Mouse (Mus musculus): ENCODE data around the gene Gm28048. TPM values are rescaled to one million over a fixed set of nuclear protein-coding genes. Genes with fewer than 3 reads are reported as not detected.

Gene Gm28048
- polyA plus RNA-seq, 1 experiment from 2014 or later: 3.0 TPM

DNA sequence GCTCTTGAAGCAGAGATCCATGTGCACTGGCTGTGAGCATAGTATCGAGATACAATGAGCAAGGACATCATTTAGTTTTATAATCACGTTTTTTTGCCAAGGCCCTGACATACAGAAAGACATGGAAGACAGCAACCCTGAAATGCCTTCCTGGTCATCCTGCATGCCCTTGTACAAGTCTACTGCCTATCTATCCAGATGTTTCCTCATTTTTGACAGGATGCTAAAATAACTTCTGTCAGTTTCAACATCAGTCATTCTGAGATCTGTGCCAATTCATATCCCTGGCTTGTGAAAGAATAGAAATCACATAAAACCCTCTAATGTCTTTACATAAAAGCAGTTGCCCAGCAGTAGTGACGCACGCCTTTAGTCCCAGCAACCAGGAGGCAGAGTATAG, 84.8 kb downstream of the Gm28048 start:
- Histone ChIP-seq H3K36me3 (peaks cover 20% of the 10 kb centered on the region), H3K27me3 (ENCODE audit: low read depth, poor library complexity, severe bottlenecking) (no peaks in the 10 kb centered on the region), H3K9me3 (replicated peaks) (no peaks in the 10 kb centered on the region), H3K4me1 (no peaks in the 10 kb centered on the region), H3K27ac (replicated peaks) (no peak overlapping the region), H3K4me3 (no peak overlapping the region)
- no peak for DNase-seq (ENCODE audit: low spot score)
- WGBS: 95% methylated on average over 4 of the region's 4 CpGs

DNA sequence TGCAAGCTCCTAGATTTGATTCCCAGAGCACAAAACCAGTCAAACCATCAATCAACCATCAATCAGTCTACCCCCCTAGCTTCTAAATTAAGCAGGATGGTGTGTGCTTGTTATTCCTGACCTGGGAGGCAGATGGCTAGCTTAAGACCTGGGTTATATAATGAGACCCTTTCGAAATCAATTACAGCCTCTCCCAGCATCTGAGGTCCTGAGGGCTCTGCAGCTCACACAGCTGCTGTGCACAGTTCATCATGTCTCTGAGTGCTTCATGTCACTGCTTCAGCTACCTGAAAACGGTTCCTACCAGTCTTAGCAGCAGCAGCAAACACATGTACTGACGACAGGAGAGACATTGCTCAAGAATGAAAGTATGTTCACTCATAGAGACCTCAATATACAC, 88.8 kb downstream of the Gm28048 start:
- Histone ChIP-seq H3K4me1 (peaks cover 6% of the 10 kb centered on the region), H3K9me3 (replicated peaks) (no peaks in the 10 kb centered on the region), H3K27ac (replicated peaks) (no peak overlapping the region), H3K4me3 (no peak overlapping the region), H3K27me3 (ENCODE audit: low read depth, poor library complexity, severe bottlenecking) (no peaks in the 10 kb centered on the region), H3K36me3 (0 out of 2 replicates have a peak, but pooled peaks cover 4% of the 10 kb centered on the region)
- 85% methylated on average over 3 of the region's 3 CpGs for WGBS
- no peak for DNase-seq (ENCODE audit: low spot score)

DNA sequence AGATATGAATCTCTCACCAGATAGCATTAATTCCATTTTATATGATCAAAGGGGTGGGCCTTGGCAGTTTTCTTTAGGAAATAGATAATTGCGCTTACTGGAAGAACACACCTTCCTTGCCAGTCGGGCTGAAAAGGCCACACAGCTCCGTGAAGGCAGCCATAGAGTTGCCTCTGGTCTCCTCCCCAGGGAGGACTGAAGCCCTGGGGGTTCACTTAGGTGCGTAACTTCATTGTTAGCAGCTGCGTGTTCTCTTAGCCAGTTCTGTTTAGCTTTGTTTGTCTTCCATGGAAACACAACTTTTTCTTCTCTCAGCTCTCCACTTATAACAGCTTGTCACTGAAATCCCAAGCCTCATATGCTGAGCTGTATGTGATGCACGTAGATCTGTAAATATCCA, 89.4 kb downstream of the Gm28048 start:
- H3K36me3 ChIP-seq: no peaks in the 10 kb centered on the region
- H3K4me3 ChIP-seq: no peak overlapping the region
- no peak for DNase-seq (ENCODE audit: low spot score)
- 82% methylated on average over 6 of the region's 6 CpGs for WGBS
- H3K27ac ChIP-seq (replicated peaks): no peak overlapping the region
- peaks cover 6% of the 10 kb centered on the region for H3K4me1 ChIP-seq
- no peaks in the 10 kb centered on the region for H3K9me3 ChIP-seq (replicated peaks)
- H3K27me3 ChIP-seq (ENCODE audit: low read depth, poor library complexity, severe bottlenecking): no peaks in the 10 kb centered on the region

DNA sequence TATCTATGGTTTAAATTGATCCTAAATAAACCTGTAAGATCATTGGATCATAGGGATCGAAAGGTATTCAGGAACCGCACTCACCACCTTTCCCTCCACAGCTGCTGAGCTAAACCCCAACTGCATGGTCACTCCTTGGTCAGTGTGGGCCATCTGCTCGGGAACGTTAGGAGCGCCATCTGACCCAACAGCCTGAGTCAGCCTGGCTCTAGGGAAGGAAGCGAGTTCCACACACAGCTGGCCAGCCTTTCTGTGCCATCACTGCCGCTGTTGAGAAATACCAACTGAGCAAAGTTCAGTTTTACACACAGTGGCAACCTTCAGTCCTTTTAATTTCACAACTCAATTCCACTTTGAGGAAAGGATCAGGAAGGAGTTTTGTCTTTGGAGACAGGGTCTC, 90.0 kb downstream of the Gm28048 start:
- Histone ChIP-seq H3K27me3 (ENCODE audit: low read depth, poor library complexity, severe bottlenecking) (no peaks in the 10 kb centered on the region), H3K36me3 (no peaks in the 10 kb centered on the region), H3K9me3 (replicated peaks) (no peaks in the 10 kb centered on the region), H3K4me3 (no peak overlapping the region), H3K27ac (replicated peaks) (no peak overlapping the region), H3K4me1 (peaks cover 6% of the 10 kb centered on the region)
- 94% methylated on average over 7 of the region's 7 CpGs for WGBS
- DNase-seq (ENCODE audit: low spot score): no peak

DNA sequence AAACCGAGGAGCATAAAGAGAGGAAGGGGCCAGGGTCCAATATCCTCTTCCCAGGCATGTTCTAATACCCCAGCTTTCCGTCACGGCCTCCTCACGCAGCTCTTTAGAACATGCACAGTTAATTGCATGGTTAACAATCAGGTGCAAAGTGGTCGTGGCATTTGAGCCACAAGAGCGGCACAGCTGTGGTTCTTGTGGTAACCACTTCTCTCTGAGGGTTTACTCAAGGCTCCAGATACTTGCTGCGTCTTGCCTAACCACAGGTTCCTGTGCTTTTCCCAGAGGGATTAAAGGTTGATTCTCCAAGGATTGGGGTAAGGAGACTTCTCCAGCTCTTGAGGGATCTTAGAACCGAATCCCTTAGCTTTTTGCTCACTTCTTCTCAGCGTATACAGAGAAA, 90.6 kb downstream of the Gm28048 start:
- Histone ChIP-seq H3K36me3 (no peaks in the 10 kb centered on the region), H3K9me3 (replicated peaks) (no peaks in the 10 kb centered on the region), H3K27ac (replicated peaks) (no peak overlapping the region), H3K4me1 (peaks cover 6% of the 10 kb centered on the region), H3K27me3 (ENCODE audit: low read depth, poor library complexity, severe bottlenecking) (no peaks in the 10 kb centered on the region), H3K4me3 (no peak overlapping the region)
- 81% methylated on average over 9 of the region's 9 CpGs for WGBS
- DNase-seq (ENCODE audit: low spot score): no peak

DNA sequence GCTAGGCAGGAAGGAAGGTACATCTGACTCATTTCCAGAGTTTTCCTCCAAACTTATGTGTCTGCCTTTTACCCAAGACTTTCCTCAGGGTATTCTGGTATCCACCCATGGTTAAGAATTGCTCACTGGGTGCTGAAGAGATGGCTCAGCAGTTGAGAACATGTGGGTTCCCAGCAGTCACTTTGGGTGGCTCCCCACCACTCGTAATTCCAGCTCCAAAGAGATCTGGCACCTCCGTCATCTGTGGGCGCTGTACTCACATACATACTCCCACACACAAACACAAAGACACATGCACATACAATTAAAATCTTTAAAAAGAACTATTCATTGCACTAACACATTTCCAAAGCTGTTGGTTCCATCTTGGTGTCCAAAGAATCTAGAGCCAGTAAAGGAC, 92.7 kb downstream of the Gm28048 start:
- Histone ChIP-seq H3K36me3 (no peaks in the 10 kb centered on the region), H3K4me1 (peaks cover 6% of the 10 kb centered on the region), H3K27me3 (ENCODE audit: low read depth, poor library complexity, severe bottlenecking) (no peaks in the 10 kb centered on the region), H3K9me3 (replicated peaks) (no peaks in the 10 kb centered on the region), H3K4me3 (no peak overlapping the region), H3K27ac (replicated peaks) (no peak overlapping the region)
- no peak for DNase-seq (ENCODE audit: low spot score)
- 95% methylated on average over 3 of the region's 3 CpGs for WGBS

DNA sequence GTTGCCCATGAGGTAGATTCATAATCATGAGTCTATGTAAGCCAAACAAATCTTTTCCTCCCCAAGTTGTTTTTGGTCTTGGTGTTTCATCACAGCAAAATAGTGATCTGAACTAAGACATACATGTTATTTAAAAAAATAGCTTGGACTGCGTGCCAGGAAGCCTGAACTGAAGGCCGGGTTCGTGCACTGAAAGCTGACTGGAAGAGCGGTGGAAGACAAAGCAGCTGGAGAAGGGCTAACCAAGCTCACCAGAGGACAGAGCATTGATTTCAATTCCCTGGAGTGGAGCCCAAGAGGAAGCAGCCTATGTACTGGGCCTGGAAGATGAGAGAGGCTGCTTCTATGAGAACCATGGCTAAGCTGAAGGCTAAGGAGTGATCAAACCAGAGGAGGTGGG, 94.9 kb downstream of the Gm28048 start:
- Histone ChIP-seq H3K36me3 (no peaks in the 10 kb centered on the region), H3K4me1 (peaks cover 8% of the 10 kb centered on the region), H3K9me3 (replicated peaks) (no peaks in the 10 kb centered on the region), H3K4me3 (no peak overlapping the region), H3K27ac (replicated peaks) (no peak overlapping the region), H3K27me3 (ENCODE audit: low read depth, poor library complexity, severe bottlenecking) (no peaks in the 10 kb centered on the region)
- 97% methylated on average over 4 of the region's 4 CpGs for WGBS
- no peak for DNase-seq (ENCODE audit: low spot score)

DNA sequence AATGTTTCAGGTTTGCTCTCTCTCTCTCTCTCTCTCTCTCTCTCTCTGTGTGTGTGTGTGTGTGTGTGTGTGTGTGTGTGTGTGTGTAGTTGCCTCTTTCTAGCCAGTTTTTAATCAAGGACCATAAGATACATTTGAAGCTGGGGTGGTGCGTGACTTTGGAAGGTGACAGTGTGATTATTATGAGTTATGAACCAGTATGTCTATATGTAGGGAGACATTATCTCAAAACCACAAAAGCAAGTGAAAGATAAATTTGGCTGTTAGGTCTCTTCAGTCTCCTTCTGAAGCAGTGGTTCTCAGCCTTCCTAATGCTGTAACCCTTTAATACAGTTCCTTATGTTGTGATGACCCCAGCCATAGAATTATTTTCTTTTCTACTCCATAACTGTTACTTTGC, 96.5 kb downstream of the Gm28048 start:
- no peak overlapping the region for H3K27ac ChIP-seq (replicated peaks)
- H3K4me1 ChIP-seq: peaks cover 8% of the 10 kb centered on the region
- no peaks in the 10 kb centered on the region for H3K27me3 ChIP-seq (ENCODE audit: low read depth, poor library complexity, severe bottlenecking)
- H3K9me3 ChIP-seq (replicated peaks): no peaks in the 10 kb centered on the region
- 93% methylated on average over 1 of the region's 1 CpGs for WGBS
- H3K4me3 ChIP-seq: no peak overlapping the region
- no peak for DNase-seq (ENCODE audit: low spot score)
- no peaks in the 10 kb centered on the region for H3K36me3 ChIP-seq

DNA sequence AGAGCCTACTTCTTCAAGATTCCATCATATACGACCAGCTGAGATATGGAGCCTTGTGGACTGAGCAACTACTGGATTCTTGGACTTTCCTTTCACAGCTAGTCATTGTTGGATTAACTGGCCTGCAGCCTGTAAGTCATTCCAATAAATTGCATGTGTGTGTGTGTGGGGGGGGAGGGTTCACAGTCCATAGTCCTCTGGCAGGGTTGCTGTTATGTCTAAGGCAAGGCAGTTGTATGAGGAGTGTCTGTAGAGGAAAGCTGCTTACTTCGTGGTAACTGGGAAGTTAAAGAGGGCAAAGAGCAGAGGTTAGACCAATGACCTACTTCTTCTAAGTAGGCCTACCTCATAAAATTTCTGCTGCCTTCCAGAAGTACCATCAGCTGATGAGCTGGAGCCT, 98.2 kb downstream of the Gm28048 start:
- Histone ChIP-seq H3K36me3 (no peaks in the 10 kb centered on the region), H3K4me1 (peaks cover 8% of the 10 kb centered on the region), H3K27me3 (ENCODE audit: low read depth, poor library complexity, severe bottlenecking) (peaks cover 8% of the 10 kb centered on the region; the same call in 1 of the 2 replicates), H3K27ac (replicated peaks) (no peak overlapping the region), H3K9me3 (replicated peaks) (no peaks in the 10 kb centered on the region), H3K4me3 (no peak overlapping the region)
- no peak for DNase-seq (ENCODE audit: low spot score)
- WGBS: 81% methylated on average over 2 of the region's 2 CpGs

DNA sequence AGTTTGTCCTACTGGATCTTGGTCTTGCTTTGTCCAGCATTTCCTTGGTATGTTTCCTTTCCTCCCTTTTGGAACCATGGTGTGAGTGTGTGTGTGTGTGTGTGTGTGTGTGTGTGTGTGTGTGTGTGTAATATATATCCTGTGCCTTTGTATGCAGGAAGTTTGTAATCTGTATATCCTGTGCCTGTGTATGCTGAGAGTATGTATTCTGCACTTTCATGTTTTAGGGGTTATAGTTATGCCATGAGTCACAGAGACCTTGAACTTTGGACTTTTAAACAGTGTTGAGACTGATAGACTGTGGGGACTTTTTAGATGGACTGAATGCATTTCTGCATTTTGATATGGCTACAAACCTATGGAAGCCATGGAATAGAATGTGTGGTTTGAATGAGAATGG, 99.0 kb downstream of the Gm28048 start:
- no peaks in the 10 kb centered on the region for H3K36me3 ChIP-seq
- no peak overlapping the region for H3K27ac ChIP-seq (replicated peaks)
- DNase-seq (ENCODE audit: low spot score): no peak
- H3K27me3 ChIP-seq (ENCODE audit: low read depth, poor library complexity, severe bottlenecking): peaks cover 8% of the 10 kb centered on the region; the same call in 1 of the 2 replicates
- no peaks in the 10 kb centered on the region for H3K9me3 ChIP-seq (replicated peaks)
- H3K4me1 ChIP-seq: peaks cover 2% of the 10 kb centered on the region; the same call in 1 of the 2 replicates
- H3K4me3 ChIP-seq: no peak overlapping the region

DNA sequence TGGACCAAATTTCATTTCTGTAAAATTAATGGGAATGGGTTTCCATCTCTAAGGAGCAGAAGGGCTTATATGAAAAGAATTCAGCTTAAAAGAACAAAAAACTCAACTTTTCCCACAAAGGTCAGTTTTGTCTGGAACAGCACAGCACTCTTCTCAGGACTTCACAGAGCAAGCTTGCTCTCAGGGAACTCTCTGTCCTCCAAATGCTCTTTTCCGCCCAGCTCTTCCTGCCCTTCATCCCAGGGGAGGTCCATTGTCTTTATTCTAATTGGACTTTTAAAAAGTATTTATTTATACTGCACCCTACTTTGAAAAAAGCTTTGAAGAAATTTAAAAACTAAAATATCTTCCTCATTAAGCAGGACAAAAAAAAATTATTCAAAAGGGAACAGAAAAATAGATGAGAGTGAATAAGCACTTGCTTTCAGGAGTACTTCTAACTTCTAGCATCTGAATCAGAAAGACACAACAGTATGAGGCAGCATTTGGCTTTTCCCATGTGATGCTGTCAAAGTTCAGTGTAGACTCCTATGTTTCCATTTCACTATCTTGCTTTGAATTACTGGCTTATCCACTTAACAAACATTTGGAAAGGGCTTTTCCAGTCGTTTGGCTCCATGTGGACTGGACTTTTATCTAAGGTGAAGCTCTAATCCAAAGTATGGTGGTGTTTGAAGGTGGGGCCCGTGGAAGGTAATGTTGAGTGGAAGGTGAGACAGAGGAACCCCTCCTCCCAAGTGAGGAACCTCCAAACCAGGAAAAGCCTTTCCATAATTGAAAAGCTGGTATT, 101.3 kb downstream of the Gm28048 start:
- no peak for DNase-seq (ENCODE audit: low spot score)
- H3K4me1 ChIP-seq: peaks cover 2% of the 10 kb centered on the region; the same call in 1 of the 2 replicates
- peaks cover 8% of the 10 kb centered on the region; the same call in 1 of the 2 replicates for H3K27me3 ChIP-seq (ENCODE audit: low read depth, poor library complexity, severe bottlenecking)
- WGBS: 67% methylated on average over 3 of the region's 3 CpGs
- H3K4me3 ChIP-seq: no peak overlapping the region
- no peaks in the 10 kb centered on the region for H3K9me3 ChIP-seq (replicated peaks)
- H3K27ac ChIP-seq (replicated peaks): no peak overlapping the region
- H3K36me3 ChIP-seq: no peaks in the 10 kb centered on the region

DNA sequence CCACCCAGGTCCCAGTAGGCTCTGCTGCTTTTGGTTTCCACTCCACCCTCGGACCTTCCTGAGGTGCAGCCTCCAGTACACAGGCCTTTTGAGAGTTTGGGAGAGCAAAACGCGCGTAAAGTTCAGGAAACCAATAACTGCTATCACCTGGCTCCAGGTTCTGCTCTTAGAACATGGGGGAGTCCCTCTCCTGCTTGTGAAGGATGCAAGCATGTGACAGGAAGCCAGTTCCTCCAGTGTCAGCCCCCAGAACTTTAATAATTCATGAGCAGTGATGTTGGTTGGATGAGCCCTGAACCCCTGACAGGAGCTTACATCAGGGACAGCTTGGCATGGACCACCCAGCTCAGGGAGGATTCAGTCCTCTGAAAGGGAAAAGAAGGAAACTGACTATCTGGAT, 102.2 kb downstream of the Gm28048 start:
- Histone ChIP-seq H3K27ac (replicated peaks) (no peak overlapping the region), H3K9me3 (replicated peaks) (no peaks in the 10 kb centered on the region), H3K27me3 (ENCODE audit: low read depth, poor library complexity, severe bottlenecking) (peaks cover 8% of the 10 kb centered on the region; the same call in 1 of the 2 replicates), H3K36me3 (no peaks in the 10 kb centered on the region), H3K4me1 (peaks cover 2% of the 10 kb centered on the region; the same call in 1 of the 2 replicates), H3K4me3 (no peak overlapping the region)
- no peak for DNase-seq (ENCODE audit: low spot score)
- WGBS: 86% methylated on average over 4 of the region's 4 CpGs

DNA sequence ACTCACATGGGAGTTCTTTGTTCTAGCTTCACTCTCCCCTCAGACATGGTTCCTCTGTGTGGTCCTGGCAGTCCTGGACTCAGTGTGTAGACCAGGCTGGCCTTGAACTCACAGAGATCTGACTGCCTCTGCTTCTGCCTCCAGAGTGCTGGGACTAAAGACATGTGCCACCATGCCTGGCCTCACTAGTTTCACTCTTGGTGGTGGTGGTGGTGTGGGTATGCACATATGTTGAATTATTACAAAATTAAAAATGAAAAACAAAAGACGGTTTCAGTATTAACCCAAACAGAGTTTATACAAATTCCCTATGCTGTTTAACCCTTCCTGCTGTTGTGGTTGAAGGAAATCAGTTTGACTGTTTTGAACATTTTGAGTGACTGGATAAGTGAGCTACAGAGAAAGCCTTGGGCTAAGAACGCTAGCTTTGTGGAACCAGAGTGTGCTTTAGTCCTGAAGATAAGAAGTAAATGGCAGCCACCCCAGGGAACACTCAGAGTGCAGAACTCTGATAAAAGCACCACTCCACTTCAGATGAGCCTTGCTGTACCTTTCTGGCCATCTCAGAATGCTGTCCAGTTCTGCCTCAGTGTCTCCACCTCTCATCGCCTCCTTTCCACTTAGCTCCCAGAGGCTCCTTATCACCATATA, 105.1 kb downstream of the Gm28048 start:
- no peak for DNase-seq (ENCODE audit: low spot score)
- WGBS: 86% methylated on average over 3 of the region's 3 CpGs
- no peaks in the 10 kb centered on the region for H3K9me3 ChIP-seq (replicated peaks)
- peaks cover 8% of the 10 kb centered on the region; the same call in 1 of the 2 replicates for H3K27me3 ChIP-seq (ENCODE audit: low read depth, poor library complexity, severe bottlenecking)
- no peak overlapping the region for H3K4me3 ChIP-seq
- no peak overlapping the region for H3K27ac ChIP-seq (replicated peaks)
- H3K36me3 ChIP-seq: no peaks in the 10 kb centered on the region
- H3K4me1 ChIP-seq: no peaks in the 10 kb centered on the region
